Mouse (Mus musculus) megakaryocyte, adult 5-6 weeks (primary cell): ENCODE data around the gene Mtmr4. TPM values are rescaled to one million over a fixed set of nuclear protein-coding genes. Genes with fewer than 3 reads are reported as not detected.

Experiments
- total RNA-seq, 2 experiments: library from RNA; stranded (forward) in 1 of 2; stranded (reverse) in 1 of 2; fragments of 153-499, 151-499 nt in 1 of 2; fragments of 221-1000, 200-1000 nt in 1 of 2; gene quantifications; 2 replicates each; pipeline versions ENCODE4 v1.2.3 to v1.2.4; 2015 to 2017

The Mtmr4 gene
- total RNA-seq, 2 experiments from 2014 or later = 14.6 to 25.9 TPM

Other genes starting within 250 kb of the Mtmr4 start
- 0.76 and 0.91 TPM in 2 replicates for gene Ppm1e, start 233.1 kb upstream of the Mtmr4 start, total RNA-seq (2015)
- 0.57 and 0.81 TPM in 2 replicates for gene Ppm1e, start 233.1 kb upstream of the Mtmr4 start, total RNA-seq (2017)
- 4.6 and 4.8 TPM in 2 replicates for gene Rad51c, start 187.2 kb upstream of the Mtmr4 start, total RNA-seq (2015)
- 5.2 and 5.7 TPM in 2 replicates for gene Rad51c, start 187.2 kb upstream of the Mtmr4 start, total RNA-seq (2017)
- gene Tex14, start 187.1 kb upstream of the Mtmr4 start, total RNA-seq (2015) = 0.13 and 0.43 TPM in 2 replicates
- gene Tex14, start 187.1 kb upstream of the Mtmr4 start, total RNA-seq (2017) = 0.15 and 1.1 TPM in 2 replicates
- gene Gm11492, start 25.5 kb upstream of the Mtmr4 start, total RNA-seq (2015) = not detected in 2 replicates
- not detected in 2 replicates for gene Gm11492, start 25.5 kb upstream of the Mtmr4 start, total RNA-seq (2017)
- 1.0 TPM in 1 of 2 replicates, not detected in the other for gene Sept4, start 23.3 kb upstream of the Mtmr4 start, total RNA-seq (2015)
- gene Sept4, start 23.3 kb upstream of the Mtmr4 start, total RNA-seq (2017) = 0.26 and 4.6 TPM in 2 replicates
- gene Hsf5, start 25.0 kb downstream of the Mtmr4 start, total RNA-seq (2015) = 0.09 TPM in 1 of 2 replicates, not detected in the other
- gene Hsf5, start 25.0 kb downstream of the Mtmr4 start, total RNA-seq (2017) = 0.07 TPM in 1 of 2 replicates, not detected in the other
- gene Rnf43, start 70.6 kb downstream of the Mtmr4 start, total RNA-seq (2015) = 3.3 and 4.0 TPM in 2 replicates
- 3.4 and 8.6 TPM in 2 replicates for gene Rnf43, start 70.6 kb downstream of the Mtmr4 start, total RNA-seq (2017)
- 200 and 205 TPM in 2 replicates for gene Supt4a, start 145.4 kb downstream of the Mtmr4 start, total RNA-seq (2015)
- 58.9 and 59.0 TPM in 2 replicates for gene Supt4a, start 145.4 kb downstream of the Mtmr4 start, total RNA-seq (2017)
- 5.4 and 8.0 TPM in 2 replicates for gene Tspoap1, start 168.4 kb downstream of the Mtmr4 start, total RNA-seq (2015)
- 6.1 and 8.6 TPM in 2 replicates for gene Tspoap1, start 168.4 kb downstream of the Mtmr4 start, total RNA-seq (2017)
- gene Mpo, start 201.4 kb downstream of the Mtmr4 start, total RNA-seq (2015) = 284 and 331 TPM in 2 replicates
- 235 and 273 TPM in 2 replicates for gene Mpo, start 201.4 kb downstream of the Mtmr4 start, total RNA-seq (2017)
- gene Lpo, start 236.1 kb downstream of the Mtmr4 start, total RNA-seq (2015) = not detected in 2 replicates
- not detected in 2 replicates for gene Lpo, start 236.1 kb downstream of the Mtmr4 start, total RNA-seq (2017)